Mouse (Mus musculus) embryonic facial prominence, embryonic 10.5 days (tissue): ENCODE data around the gene Clgn. TPM values are rescaled to one million over a fixed set of nuclear protein-coding genes. Genes with fewer than 3 reads are reported as not detected.
"Not testable (repeated sequence)": the region's sequence is repeated elsewhere in the genome, so short reads cannot be mapped to it uniquely, and the experiment has no call there.

Experiments
- DNase-seq: peaks from one replicate; pipeline ENCODE4 v3.0.0-alpha.2; 2017; ENCODE audit warnings: low spot score
- H3K27ac ChIP-seq: fragments of 300-500 bp; sonication (generic); replicated peaks from 2 replicates; pipeline ENCODE4 v1.5.1; 2016; ENCODE audit warnings: mild to moderate bottlenecking
- H3K27me3 ChIP-seq: fragments of 300-500 bp; sonication (generic); replicated peaks from 2 replicates; pipeline ENCODE4 v1.6.1; 2016; ENCODE audit warnings: low read depth, mild to moderate bottlenecking; ENCODE audit not compliant: poor library complexity, severe bottlenecking
- H3K36me3 ChIP-seq: fragments of 300-500 bp; sonication (generic); replicated peaks from 2 replicates; pipeline ENCODE4 v1.6.1; 2016; ENCODE audit warnings: mild to moderate bottlenecking, moderate library complexity
- H3K4me1 ChIP-seq: fragments of 300-500 bp; sonication (generic); 2 replicates; pipeline ENCODE4 v1.6.1; 2016
- H3K4me3 ChIP-seq: fragments of 300-500 bp; sonication (generic); 2 replicates; pipeline ENCODE4 v1.5.1; 2016; ENCODE audit warnings: mild to moderate bottlenecking, moderate library complexity
- H3K9me3 ChIP-seq: fragments of 300-500 bp; sonication (generic); 2 replicates; pipeline ENCODE4 v1.6.1; 2016; ENCODE audit warnings: mild to moderate bottlenecking
- WGBS: fragments of 180-500 bp; shearing (Covaris S2); methylation state at CpG from one replicate; pipeline ENCODE4 v1.1.7; 2016; 5-methylcytosine and 5-hydroxymethylcytosine counted together
- polyA plus RNA-seq: library from polyadenylated mRNA; unstranded; fragments of >200 nt; fragmentation: Nextera tagmentation; extraction: Ambion mirVana; gene quantifications from 2 replicates; pipeline ENCODE4 v1.2.1, GENCODE M21; 2016

Gene Clgn
- polyA plus RNA-seq, 1 experiment from 2014 or later, result 2.4 TPM

DNA sequence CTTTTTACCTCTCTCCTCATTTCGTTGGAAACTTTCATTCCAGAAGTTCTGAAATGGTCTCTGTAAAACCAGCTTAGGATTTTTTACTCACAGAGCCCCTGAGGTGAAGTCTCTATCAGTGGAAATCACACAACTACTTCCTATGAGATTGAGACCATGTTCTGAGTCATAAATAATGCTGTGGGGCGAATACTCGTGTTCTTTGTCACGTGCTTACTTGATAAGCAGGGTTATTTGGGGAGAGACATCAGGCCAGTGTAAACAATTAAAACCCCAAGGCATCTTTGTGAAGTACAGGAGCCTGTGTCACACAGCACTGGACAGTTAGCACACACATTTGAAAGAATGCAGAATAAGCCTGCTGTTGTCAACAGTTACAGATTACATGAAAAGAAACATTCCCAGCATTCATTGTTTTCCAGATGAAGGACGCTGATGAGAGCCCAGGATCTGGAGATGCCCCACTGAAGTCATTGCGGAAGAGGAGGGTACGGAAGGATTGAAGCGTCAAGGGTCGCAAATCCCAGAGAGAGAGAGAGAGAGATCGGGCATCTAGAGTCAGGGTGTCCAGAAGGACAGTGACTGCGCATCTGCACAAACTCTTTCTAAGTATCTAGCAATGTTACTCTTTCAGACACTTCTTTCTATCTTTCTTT lies 36.6 kb downstream of the Clgn start:
- Histone ChIP-seq H3K9me3 (no peaks in the 10 kb centered on the region), H3K4me1 (peaks cover 3% of the 10 kb centered on the region; the same call in 1 of the 2 replicates), H3K36me3 (no peaks in the 10 kb centered on the region), H3K27ac (no peak overlapping the region), H3K4me3 (no peak overlapping the region), H3K27me3 (no peaks in the 10 kb centered on the region)
- no peak for DNase-seq
- WGBS, result 85% methylated on average over 11 of the region's 11 CpGs

- DNase-seq, result no peak
- peaks cover 3% of the 10 kb centered on the region; the same call in 1 of the 2 replicates for H3K4me1 ChIP-seq
- H3K36me3 ChIP-seq, result no peaks in the 10 kb centered on the region
- no peak overlapping the region for H3K4me3 ChIP-seq
- H3K27ac ChIP-seq, result no peak overlapping the region
- H3K9me3 ChIP-seq, result no peaks in the 10 kb centered on the region
- 84% methylated on average over 7 of the region's 7 CpGs for WGBS
- no peaks in the 10 kb centered on the region for H3K27me3 ChIP-seq
Measured at GRCm38 (mm10) chr8:83426949-83427348, 37.3 kb downstream of the Clgn start.

DNA sequence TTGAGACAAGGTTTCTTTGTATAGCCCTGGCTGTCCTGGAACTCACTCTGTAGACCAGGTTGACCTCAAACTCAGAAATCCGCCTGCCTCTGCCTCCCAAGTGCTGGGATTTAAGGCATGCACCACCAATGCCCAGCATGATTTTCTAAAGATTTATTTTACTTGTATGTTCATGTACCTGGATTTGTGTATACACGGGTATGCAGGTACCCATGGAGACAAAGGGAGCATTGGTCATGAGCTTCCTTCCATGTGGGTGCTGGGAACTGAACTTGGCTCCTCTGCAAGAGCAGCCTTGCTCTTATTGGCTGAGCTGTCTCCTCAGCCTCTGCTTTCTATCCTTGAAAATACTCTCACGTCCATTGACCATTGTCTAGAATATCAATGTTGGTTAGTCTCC lies 39.0 kb downstream of the Clgn start:
- H3K9me3 ChIP-seq, H3K4me3 ChIP-seq, H3K27me3 ChIP-seq, H3K27ac ChIP-seq, H3K4me1 ChIP-seq, DNase-seq: not testable (repeated sequence)
- H3K36me3 ChIP-seq, result peaks cover 11% of the 10 kb centered on the region
- 90% methylated on average over 3 of the region's 3 CpGs for WGBS

- no peaks in the 10 kb centered on the region for H3K9me3 ChIP-seq
- H3K27me3 ChIP-seq, result no peaks in the 10 kb centered on the region
- H3K27ac ChIP-seq, result no peak overlapping the region
- peaks cover 3% of the 10 kb centered on the region; the same call in 1 of the 2 replicates for H3K4me1 ChIP-seq
- no peak overlapping the region for H3K4me3 ChIP-seq
- 73% methylated on average over 4 of the region's 4 CpGs for WGBS
- DNase-seq, result no peak
- peaks cover 15% of the 10 kb centered on the region for H3K36me3 ChIP-seq
Measured at GRCm38 (mm10) chr8:83429071-83429524, 39.4 kb downstream of the Clgn start.

DNA sequence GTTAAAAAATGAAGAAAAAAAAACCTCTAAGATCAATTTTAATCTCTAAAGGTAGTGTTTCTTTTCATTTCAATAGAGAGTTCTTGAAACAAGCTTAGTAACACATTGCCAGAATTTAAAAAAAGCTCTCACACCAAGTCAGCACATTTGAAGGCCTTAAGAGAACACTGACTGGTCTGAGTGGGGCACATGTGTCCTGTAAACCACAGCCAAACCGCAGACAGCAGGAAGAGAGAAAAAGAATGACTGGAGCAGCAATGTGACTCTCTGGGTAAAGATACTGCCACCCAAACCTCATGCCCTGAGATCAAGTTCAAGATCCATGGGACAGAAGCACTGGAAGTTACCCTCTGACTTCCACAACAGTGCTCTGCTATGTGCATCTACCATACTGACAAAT lies 47.4 kb downstream of the Clgn start:
- Histone ChIP-seq H3K4me3 (no peak overlapping the region), H3K9me3 (no peaks in the 10 kb centered on the region), H3K27me3 (no peaks in the 10 kb centered on the region), H3K4me1 (peaks cover 12% of the 10 kb centered on the region), H3K36me3 (peaks cover 42% of the 10 kb centered on the region), H3K27ac (no peak overlapping the region)
- WGBS, result 75% methylated on average over 1 of the region's 1 CpGs
- no peak for DNase-seq

DNA sequence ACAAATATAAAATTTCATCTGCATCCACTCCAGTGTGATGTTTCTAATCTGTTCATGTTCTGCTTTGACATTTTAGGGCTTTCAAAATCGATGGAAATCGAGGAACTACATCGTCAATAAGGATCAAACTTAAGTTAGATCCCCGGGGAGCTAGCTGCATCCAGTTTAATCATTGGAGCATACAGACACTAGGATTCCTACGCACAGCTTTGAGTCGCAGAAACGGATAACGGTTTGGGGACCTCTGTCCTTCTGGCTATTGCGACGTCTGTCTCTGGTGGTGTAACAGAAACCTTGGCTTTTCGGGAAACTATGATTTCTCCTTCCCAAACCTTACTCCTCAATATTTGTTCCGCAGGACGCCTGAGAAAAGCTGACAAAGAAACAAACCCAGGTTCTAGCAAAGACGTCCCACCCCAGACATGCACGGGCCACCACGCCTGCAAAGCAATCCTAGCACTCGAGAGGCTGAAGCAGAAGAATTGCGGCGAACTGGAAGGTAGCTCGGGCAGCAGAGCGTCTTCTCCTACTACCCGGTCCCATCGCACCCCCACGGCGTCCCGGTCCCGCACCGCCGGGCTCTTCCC lies 52.1 kb downstream of the Clgn start:
- WGBS, result under 1% methylated on average over 29 of the region's 29 CpGs
- peaks cover 18% of the 10 kb centered on the region for H3K4me1 ChIP-seq
- peak overlapping the region; percentile 94 for H3K4me3 ChIP-seq
- H3K9me3 ChIP-seq, result no peaks in the 10 kb centered on the region
- peak overlapping the region; percentile 96 for H3K27ac ChIP-seq
- no peaks in the 10 kb centered on the region for H3K27me3 ChIP-seq
- no peak for DNase-seq
- H3K36me3 ChIP-seq, result peaks cover 14% of the 10 kb centered on the region

- under 1% methylated on average over 64 of the region's 64 CpGs for WGBS
- peaks cover 7% of the 10 kb centered on the region for H3K36me3 ChIP-seq
- H3K4me3 ChIP-seq, result peak overlapping the region; percentile 94
- H3K27me3 ChIP-seq, result no peaks in the 10 kb centered on the region
- peak overlapping the region; percentile 96 for H3K27ac ChIP-seq
- no peaks in the 10 kb centered on the region for H3K9me3 ChIP-seq
- peak; percentile 100 for DNase-seq
- peaks cover 18% of the 10 kb centered on the region for H3K4me1 ChIP-seq
Measured at GRCm38 (mm10) chr8:83442243-83443051, 52.8 kb downstream of the Clgn start.

GRCm38 (mm10) chr8:83443052-83443400 lies 53.4 kb downstream of the Clgn start:
- peak overlapping the region; percentile 96 for H3K27ac ChIP-seq
- peaks cover 1% of the 10 kb centered on the region for H3K36me3 ChIP-seq
- peak overlapping the region; percentile 94 for H3K4me3 ChIP-seq
- no peaks in the 10 kb centered on the region for H3K27me3 ChIP-seq
- 33% methylated on average over 5 of the region's 5 CpGs for WGBS
- no peak for DNase-seq
- no peaks in the 10 kb centered on the region for H3K9me3 ChIP-seq
- peaks cover 18% of the 10 kb centered on the region for H3K4me1 ChIP-seq

DNA sequence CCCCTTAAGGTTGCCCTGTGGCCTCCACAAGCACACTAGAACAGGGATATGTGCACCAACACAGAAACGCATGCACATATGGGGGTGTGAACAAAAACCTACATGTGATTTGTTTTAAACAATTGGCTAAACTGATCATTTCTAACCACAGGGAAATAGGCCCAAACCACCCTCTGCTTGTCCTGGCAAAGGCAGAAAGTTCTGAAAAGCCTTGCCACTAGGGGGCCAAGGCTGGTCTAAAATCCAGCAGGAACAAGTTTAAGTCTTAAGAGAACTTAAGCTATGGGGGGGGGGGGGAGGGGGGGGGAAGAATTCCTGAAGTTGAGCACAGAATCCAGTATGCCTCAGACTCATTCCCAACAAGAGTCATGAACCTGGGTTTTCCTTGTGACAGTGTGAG lies 60.3 kb downstream of the Clgn start:
- Histone ChIP-seq H3K9me3 (no peaks in the 10 kb centered on the region), H3K4me3 (no peak overlapping the region), H3K27me3 (no peaks in the 10 kb centered on the region), H3K27ac (no peak overlapping the region), H3K4me1 (no peaks in the 10 kb centered on the region), H3K36me3 (no peaks in the 10 kb centered on the region)
- WGBS, result 78% methylated on average over 1 of the region's 1 CpGs
- DNase-seq, result peak; percentile 41

GRCm38 (mm10) chr8:83451056-83451455 lies 61.4 kb downstream of the Clgn start:
- WGBS, result 31% methylated on average over 3 of the region's 3 CpGs
- no peaks in the 10 kb centered on the region for H3K27me3 ChIP-seq
- DNase-seq, result no peak
- no peaks in the 10 kb centered on the region for H3K4me1 ChIP-seq
- H3K4me3 ChIP-seq, result no peak overlapping the region
- H3K36me3 ChIP-seq, result no peaks in the 10 kb centered on the region
- no peaks in the 10 kb centered on the region for H3K9me3 ChIP-seq
- H3K27ac ChIP-seq, result no peak overlapping the region

- WGBS, result 66% methylated on average over 6 of the region's 6 CpGs
- no peaks in the 10 kb centered on the region for H3K27me3 ChIP-seq
- DNase-seq, result no peak
- no peaks in the 10 kb centered on the region for H3K36me3 ChIP-seq
- H3K27ac ChIP-seq, result no peak overlapping the region
- no peaks in the 10 kb centered on the region for H3K4me1 ChIP-seq
- H3K9me3 ChIP-seq, result no peaks in the 10 kb centered on the region
- no peak overlapping the region for H3K4me3 ChIP-seq
Measured at GRCm38 (mm10) chr8:83457121-83457520, 67.5 kb downstream of the Clgn start.

DNA sequence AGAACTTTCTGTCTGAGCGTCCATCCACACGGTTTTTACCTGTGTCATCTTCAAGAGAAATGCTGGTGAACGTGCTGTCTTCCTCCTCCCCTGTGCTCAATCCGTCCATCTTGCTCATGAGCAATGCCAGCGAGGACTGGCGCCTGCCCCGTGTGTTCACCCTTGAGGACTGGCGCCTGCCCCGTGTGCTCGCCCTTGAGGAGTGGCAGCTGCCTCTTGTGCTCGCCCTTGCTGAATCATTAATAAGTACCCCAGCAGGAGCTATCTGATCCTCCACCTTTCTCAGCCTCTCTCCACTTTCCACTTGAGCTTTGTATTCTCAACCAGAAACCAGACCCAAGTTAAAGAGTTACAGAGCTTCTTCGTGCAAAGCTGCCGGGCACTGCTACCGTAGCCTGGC lies 68.6 kb downstream of the Clgn start, which contains the start of gene Scoc:
Gene Scoc (minus strand): TSS at position 170 of the 400 bp plus-strand sequence.
- Histone ChIP-seq H3K36me3 (no peaks in the 10 kb centered on the region), H3K4me1 (no peaks in the 10 kb centered on the region), H3K27ac (no peak within 1 kb of the TSS), H3K27me3 (no peaks in the 10 kb centered on the region), H3K9me3 (no peaks in the 10 kb centered on the region), H3K4me3 (no peak within 1 kb of the TSS)
- DNase-seq, result no peak
- WGBS, result 85% methylated on average over 14 of the region's 14 CpGs
